Mouse (Mus musculus) brain, embryonic 18.5 days (tissue): ENCODE data around the gene Tmod1.

ENCODE experiments used
- DNase-seq: peaks from one replicate; pipeline ENCODE4 v3.0.0-alpha.2; 2012; ENCODE audit warnings: low read depth, low spot score

Tmod1 gene

DNA sequence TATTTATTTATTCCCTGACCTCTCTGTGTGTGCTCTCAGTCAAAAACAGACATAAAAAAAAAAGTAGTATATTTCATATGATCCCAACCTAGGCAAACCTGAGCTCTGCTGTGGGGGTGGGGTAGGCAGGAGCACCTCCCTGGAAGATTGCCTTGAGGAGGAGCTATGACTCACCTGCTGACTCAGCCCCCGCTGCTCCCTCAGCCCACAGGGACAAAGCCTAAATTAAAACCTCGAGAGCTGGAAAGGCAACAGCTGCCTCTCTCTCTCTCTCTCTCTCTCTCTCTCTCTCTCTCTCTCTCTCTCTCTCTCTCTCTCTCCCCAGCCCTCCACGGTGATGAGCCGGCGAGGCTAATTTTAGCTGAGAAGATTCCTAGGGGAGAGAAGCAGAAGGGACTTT, 49.1 kb downstream of the Tmod1 start:
- DNase-seq, result no peak

DNA sequence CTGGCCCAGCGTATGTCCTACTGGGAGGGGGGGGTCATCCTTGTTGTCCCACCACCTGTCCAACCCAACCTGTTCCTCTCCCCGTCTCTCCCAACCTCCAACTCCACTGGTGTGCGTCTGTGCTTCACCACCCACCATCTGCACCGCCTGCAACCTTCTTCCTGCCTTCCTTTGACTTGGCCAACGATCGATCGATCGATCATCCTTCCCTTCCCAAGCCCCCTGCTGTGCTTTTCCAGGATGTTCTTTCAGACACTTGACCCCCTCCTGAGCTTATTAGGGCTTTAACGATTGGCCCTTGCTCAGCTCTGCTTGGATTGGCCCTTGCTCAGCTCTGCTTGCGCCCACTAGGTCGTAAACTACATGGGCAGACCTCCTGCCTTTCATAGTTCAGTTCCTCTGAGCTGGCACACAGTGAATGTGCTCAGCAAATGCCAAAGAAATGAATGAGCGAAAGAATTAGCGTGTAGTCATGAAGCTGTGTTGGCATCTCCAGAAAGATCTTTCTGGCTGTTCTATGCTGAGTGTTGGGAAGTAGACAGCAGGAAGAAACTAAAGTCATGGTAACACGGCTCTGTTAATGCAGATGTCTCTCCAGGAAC, 50.9 kb downstream of the Tmod1 start:
- DNase-seq, result no peak

DNA sequence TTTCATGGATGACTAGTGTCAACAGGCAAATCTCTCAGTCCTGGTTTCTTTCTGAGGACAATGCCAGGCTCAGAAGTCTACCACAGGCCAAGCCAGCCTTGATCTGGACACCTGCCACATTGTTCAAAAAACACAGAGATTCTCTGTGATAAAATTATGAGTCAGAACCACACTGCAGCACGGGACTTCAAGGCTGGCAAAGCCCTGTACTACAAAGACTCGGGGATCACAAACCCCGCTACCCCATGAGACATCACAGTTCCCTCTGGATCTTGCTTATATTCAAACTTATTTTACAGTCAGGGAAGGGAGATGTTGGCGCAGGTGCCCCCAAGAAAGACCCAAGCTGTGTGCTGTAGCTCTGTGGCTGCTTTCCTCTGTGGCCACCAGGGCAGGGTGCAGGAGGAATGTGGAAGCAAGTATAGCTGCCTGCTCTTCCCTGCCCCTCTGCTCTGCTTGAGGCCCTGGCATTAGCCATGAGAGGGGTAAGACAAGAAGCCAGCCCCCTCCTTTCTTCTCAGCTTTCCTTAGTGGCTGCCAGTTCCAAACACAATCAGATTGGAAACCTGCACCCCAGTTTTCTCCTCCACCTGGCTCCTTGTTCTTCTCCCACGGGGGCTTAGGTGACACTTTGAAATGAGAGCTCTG, 53.8 kb downstream of the Tmod1 start:
- DNase-seq, result no peak

DNA sequence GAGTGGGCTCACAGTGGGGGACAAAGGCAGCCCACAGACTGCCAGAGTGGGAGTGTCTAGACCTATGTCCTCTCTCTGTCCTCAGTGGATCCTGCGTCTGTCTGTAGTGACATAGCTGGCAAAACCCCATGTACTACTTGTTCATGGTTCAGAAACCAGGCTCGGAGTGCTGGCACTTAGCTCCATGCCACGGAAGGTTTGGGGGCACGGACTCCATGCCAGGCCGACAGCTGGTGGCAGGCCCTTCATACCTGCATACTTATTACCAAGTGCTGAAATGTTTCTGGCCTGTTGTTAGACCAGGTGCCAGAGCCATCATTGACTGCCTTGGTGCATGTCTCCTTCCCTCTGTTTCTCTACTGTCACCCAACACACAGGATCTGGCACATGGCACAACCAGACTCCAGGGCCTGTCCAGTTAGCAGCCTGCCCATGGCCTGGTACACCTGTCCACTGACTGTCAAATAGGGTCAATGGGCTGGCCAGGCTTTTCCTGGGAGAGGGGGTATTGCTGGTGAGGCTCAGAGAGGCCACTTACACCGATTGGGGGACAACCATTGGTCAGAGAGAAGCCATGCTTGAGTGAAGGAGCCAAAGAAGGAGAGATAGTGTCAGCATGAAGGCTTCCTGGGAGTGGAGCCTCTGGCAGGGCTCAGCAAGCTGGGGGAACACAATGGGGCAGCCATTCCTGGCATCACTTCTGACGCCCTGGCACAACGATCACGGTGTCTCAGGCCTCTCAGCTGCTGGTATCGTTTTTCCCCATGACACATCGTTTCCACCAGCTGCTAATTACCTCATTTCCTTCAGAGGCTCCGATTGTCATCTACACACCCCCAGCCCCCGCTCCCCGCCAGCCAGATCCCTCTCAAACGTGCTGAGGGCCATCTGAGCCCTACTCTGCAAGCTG, 56.4 kb downstream of the Tmod1 start:
- DNase-seq, result no peak

DNA sequence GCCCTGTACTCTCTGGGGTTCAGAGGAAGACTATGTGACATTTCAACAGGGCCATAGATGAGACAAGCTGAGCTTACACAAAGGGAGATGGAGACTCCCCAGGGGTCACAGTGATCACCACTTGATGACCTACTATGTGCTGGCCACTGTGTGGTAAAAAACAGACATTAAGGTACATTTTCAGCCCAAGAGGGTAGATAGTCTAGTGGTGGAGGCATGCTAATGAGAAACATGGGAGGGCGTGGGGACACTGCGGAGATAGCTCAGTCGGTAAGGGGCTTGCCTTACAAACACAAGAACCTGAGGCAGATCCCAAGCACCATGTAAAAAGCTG, 57.1 kb downstream of the Tmod1 start:
- DNase-seq, result no peak

DNA sequence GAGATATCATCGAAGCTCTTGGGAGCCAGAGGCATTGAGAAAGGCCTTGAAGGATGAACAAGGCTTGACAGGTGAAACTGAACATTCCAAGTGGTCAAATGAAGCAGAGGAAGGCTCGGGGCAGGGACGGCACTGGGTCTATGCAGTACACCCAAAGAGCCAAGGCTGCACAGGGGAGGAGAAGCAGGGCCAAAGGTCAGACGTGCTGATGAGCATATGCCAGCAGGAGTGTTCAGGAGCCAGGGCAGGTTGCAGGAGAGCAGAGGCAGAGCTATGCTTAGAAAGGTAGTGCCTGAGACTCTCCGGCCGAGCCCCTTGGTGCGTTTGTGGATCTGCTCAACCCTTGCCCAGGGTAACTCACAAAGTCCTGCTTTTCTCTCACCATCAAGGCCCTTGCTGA, 57.8 kb downstream of the Tmod1 start:
- DNase-seq, result no peak

DNA sequence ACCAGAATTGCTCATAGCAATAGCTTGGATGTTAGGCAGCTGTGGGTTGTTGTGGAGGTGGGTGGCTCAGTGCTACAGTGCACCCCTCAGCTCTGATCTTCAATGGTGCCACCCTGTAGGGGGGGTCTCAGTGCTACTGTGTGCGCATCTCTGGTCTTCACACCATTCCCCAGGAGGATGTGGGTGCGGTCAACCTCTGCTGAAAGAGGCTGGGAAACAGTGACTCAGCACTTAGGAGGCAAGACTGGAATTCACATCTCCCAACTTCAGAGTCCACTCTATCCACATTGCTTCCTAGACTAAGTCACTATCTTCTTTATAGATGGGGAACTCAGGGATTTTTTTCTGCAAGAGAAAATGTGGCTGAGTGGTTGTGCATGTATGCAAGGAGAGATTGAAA, 58.9 kb downstream of the Tmod1 start:
- DNase-seq, result no peak

DNA sequence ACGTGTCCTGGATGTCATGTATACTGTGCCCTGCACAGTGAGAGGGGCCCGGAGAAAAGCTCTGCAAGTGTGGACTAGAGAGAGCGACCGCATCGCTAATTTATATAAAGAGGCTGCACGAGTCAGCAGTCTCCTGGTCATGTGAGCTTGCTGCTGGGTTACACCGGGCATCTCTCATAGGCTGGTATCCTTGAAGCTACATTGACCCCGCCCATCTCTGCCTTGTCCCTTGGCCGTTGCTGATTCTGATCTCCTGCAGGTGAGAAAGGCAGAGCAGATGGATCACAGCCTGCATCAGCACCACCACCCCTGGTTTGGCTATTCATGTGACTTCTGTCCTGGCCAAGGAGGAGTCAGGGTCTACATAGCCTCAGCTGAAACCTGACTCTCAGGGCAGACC, 60.4 kb downstream of the Tmod1 start:
- no peak for DNase-seq

DNA sequence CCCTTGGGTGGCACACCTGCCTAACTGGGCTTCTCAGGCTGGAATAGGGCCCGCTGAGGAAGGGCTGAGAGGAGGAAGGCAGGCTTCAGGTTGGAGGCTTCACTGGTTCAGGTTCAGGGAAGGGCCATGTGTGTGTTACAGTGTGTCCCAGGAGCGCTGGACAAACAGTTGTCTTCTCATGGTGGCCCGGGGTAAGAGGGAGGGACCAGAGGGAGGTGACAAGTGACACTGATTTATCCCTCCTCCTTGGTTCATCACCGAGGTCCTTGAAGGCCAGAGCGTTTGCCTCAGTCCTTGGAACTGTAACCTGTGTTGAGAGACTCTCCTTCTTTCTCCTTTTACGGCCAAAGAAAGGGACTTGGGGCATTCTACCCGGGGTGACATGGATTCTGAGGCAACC, 61.8 kb downstream of the Tmod1 start:
- DNase-seq, result no peak

DNA sequence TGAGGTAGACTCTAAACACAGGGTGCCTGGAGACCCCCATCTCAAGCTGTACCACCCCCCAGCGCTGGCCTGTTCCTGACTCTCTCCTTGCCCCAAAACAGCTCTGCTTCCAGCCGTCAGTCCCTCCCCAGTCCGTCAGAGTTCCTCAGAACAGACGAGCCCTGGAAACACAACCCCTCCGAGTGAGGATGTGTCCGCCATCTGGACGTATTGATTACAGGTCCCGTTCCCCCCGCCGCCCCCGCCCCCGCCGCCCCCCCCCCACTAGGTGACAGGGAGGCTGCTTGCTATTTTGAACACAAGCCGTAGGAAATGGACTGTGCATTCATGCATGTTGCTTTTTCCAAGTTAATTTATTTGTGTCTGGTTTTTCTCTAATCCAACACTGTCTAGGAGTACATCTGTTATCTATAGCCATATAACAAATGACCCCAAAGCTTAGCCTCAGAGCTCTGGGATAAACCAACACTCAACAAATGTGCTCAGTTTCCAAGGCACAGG, 62.5 kb downstream of the Tmod1 start:
- DNase-seq, result no peak

DNA sequence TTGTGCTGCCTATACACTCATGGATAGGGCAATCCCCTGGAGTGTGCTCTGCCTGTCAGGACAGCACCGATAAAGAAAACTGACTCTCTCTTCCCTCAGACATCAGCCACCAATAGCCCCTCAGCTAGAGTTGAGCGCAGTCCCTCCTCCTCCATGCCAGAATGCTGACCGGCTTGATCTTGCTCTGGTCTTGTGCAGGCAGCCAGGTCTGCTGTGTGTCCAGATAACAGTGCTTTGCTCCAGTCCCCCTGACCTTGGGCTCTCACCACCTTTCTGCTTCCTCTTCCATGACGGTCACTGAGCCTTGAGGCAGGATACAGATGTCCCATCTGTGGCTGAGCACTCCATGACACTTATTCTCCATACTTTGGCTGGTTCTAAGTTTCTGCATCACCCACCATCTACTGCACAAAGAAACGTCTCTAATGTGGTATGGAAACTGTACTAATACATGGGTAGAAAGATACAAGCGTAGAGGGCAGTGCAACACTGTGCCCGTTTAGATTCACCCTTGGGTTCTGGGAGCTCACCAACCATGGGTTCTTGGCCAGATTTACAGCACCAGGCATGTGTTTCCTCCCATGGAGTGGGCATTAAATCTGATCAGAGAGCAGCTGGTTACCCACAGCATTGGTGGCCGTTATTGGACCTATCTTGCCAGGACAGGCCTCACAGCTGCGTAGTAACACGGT, 63.5 kb downstream of the Tmod1 start:
- no peak for DNase-seq

DNA sequence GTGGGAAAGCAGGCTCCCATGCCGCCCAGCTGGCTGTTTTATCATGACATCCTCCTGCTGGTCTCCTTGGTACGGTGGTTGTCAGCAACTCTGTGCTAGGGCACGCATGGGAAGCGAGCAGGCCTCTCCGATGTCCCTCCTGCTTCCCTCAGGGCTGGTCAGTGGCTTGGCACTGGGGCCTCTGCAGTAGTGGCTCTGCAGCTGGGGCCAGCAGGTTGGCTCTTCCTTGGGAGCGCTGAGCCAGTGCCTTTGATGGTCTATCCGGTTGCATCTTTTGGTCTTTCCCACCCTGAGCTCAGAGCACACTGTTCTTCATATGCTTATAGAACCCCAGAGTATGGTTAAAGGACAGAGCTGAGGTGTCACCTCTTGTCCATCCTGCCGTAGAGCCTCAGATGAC, 71.3 kb downstream of the Tmod1 start:
- no peak for DNase-seq

DNA sequence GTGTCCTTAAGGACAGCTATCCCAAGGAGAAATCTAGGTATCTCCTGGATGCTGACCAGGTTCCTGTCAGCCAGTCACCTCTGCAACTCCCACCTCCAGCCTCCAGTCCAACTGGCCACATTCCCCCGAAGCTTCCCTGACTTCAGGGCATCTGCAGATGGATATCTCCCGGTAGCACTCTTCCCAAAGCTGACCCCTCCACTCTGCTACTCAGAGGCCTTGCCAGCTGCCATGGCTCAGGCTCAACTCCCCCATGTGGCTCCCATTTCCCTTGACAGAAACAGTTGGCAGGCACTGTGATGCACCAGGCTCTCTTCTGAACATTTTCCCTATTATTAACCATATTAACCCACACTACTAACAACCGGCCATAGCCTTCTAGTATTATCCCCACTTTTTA, 72.6 kb downstream of the Tmod1 start:
- no peak for DNase-seq

DNA sequence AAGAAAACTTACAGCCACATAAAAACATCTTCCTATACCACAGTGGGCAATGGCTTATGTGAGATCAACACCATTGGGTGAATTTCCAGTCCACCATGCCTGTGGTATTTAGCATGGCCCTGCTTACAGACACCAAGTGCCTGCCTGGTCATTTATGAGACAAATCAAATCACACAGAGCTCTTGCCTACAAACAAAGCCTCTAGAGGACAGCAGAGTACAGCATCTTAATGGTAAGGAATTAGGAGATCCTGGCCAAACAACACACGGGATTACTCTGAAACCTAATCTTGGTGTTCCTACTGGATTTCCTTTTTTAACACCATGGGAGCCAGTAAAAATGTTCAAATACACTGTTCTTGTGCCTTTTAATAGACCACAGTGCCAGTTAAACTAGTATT, 76.6 kb downstream of the Tmod1 start:
- no peak for DNase-seq

DNA sequence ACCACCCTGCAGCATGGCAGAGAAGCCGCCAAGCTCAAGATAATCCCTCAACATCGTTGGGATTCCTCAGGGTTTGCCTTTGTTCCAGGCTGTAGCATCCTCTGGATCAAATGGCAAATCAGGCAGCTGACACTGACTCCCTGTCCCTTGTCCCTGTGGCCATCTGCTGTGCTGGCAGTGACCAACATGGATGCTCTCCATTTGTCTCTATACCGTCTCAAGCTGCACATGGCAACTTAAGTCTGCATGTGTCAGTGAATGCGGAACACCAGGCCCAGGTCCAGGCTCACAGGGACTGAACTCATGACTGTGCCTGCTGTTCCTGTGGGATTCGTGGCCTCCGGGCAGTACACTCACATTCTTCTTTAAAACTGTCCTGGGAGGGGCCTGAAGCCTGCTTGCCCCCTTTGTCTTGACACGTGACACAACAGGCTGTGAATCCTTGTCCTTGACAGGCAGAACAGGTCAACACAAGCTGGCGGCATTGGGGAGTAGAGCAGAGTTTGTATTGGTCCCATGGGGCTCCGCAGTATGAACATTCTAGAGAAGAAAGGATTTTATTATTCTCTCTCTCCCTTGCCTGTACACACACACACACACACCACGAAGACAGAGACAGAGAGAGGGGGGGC, 77.9 kb downstream of the Tmod1 start:
- DNase-seq, result no peak

DNA sequence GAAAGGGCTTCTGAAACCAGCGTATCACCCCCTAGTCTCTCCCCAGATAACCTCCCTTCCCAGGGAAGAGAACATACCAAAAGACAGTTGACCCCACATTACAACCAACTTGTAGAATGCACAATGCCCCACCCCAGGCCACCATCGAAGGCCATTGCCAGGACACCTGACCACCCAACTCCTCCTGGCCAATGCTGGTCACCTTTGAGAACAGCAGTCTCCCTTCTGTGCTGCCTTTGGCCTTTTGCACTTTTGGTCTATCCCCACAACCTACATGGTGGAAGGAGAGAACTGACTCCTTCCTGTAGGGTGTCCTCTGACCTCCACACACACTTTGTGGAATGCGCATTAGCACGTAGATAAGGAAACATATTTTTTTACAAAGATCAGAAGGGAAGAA, 78.8 kb downstream of the Tmod1 start:
- DNase-seq, result no peak

DNA sequence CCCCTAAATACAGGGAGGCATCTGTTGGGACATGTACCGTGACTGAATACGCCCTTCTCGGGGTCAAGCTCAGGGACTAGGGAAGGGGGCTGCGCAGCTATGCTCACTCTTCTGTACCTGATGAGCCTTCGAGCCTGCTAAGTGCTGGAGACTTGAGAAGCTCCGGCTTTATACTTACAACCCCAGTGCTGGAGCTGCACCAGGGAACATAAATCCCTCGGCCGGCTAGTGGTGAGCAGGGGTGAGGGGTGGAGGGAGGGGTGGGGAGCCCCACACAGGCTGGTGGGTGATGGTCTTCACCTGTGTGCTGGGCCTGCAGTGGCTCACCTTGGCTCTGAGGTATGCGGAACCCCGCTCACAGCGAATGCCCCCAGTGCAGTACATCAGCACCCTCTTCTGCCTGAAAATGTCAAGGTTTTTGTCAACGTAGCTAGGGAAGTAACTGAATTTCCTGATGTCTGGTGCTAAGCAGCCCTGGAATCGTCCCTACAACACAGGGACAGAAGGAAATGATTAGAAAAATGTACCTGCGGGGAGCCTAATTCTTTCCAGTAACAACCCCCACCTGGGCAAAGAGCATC, 80.9 kb downstream of the Tmod1 start:
- no peak for DNase-seq

DNA sequence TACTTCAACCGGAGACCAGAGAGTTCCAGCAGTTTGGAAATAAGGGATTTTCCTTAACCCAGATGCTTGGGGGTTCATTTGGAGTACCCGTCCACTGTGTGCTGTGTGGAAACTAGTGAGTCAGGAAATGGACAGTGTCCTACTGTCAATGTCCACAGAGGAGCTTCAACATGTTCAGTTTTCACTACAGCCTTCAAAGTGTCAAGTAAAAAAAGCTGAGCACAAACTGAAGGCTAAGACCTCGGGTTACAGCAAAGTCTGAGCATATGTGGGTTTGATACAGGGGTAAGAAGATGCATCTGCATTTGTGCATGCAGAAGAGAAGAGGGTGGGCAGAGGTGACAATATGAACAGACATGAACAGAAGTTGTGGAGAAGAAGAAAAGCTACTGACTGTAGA, 82.0 kb downstream of the Tmod1 start:
- DNase-seq, result no peak

DNA sequence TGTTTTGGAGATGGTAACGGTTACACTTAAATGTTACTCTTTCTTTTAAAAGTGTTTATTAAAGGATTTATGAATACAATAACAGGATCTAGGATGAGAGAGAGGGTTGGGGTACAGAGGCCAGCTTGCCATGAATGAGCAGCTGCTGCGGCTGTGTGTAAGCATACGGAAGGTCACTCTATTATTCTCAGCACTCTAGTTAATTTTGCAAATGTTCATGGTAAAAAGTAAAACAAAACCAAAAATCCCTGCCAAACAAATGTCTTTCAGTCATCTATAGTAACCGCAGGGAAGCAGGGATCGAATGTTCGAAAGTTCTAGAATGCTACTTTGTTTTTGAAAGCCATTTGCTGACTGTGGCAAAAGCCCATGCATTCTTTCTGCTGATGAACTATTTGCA, 84.6 kb downstream of the Tmod1 start:
- no peak for DNase-seq

DNA sequence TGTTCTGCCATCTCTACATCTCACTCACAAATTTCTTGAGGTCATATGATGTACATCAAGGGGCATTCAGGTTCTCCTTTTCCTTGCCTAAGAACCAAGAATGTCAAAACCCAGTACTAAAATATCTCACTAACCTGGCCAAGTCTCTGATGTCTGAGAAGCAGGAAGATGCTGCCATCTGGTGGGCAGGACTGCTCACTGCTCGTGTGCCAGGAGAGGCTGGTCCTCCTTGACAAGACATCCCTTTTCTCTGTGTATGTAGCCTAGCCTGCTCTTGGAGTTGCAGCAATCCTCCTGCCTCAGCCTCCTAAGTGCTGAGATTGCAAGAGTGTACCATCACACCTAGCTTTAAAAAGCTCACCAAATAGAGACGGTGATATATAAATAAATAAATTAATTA, 87.8 kb downstream of the Tmod1 start:
- peak; percentile 34 for DNase-seq

DNA sequence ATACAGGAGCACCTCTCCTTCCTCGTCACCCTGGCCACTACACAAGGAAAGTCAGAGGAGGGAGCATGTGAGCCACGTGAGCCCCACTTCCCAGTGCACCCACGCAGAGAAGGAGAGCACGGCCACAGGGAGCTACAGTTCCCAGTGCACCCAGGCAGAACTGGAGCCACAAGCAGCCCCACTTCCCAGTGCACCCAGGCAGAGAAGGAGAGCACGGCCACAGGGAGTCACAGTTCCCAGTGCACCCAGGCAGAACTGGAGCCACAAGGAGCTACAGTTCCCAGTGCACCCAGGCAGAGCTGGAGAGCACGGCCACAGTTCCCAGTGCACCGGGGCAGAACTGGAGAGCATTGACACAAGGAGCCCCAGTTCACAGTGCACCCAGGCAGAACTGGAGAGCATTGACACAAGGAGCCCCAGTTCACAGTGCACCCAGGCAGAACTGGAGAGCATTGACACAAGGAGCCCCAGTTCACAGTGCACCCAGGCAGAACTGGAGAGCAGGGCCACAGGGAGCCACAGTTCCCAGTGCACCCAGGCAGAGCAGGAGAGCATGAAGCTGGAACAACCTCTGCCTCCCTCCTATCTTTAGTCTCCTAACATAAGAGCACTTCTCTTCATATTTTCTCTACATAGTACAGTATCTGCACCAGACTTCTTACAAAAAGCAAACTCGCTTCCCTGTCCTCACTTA, 90.7 kb downstream of the Tmod1 start:
- no peak for DNase-seq
